Mouse (Mus musculus): ENCODE measurements around the gene Zfp462. TPM values are rescaled to one million over a fixed set of nuclear protein-coding genes. Genes with fewer than 3 reads are reported as not detected.
A peak's percentile ranks its signal among the peaks of the same experiment; 100 is the strongest.

Zfp462 gene
- polyA plus RNA-seq, 1 experiment from 2014 or later: 2.7 TPM

DNA sequence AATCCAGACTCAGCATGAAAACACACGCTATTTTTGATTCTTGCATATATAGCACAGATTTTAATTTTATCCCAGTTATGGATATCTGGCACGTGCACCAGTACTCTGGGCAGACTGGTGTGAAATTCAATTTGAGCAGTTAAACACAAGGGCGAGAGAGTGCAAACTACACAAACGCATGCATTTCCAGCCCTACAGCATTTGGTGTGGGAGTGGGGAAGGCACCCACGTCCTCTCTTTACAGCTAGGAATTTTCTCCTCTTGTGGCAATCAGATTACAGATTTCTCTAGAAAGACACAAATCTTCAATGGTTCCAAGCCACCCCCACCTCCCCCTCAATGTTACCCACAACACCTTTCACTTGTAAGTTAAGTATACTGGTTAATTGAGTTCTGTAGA, 114.1 kb downstream of the Zfp462 start:
- Histone ChIP-seq H3K4me3 (ENCODE audit: low read length) (no peak overlapping the region), H3K4me1 (replicated peaks; ENCODE audit: control insufficient read depth, insufficient read depth, low read length) (0 out of 2 replicates have a peak, but pooled peaks cover 3% of the 10 kb centered on the region), H3K4me2 (ENCODE audit: low read depth, low read length) (no peak overlapping the region), H3K27me3 (ENCODE audit: control insufficient read depth, insufficient read depth, low read depth, low read length) (no peaks in the 10 kb centered on the region), H3K9me3 (ENCODE audit: control insufficient read depth, low read length) (no peaks in the 10 kb centered on the region), H3K36me3 (ENCODE audit: control insufficient read depth, insufficient read depth, low read length) (peaks cover 8% of the 10 kb centered on the region; the same call in 1 of the 2 replicates), H3K27ac (ENCODE audit: low read length) (no peak overlapping the region), H3K9ac (ENCODE audit: low read length) (no peak overlapping the region)
- 88% methylated on average over 5 of the region's 5 CpGs for WGBS
- no peak for ATAC-seq (ENCODE audit: low read depth)

DNA sequence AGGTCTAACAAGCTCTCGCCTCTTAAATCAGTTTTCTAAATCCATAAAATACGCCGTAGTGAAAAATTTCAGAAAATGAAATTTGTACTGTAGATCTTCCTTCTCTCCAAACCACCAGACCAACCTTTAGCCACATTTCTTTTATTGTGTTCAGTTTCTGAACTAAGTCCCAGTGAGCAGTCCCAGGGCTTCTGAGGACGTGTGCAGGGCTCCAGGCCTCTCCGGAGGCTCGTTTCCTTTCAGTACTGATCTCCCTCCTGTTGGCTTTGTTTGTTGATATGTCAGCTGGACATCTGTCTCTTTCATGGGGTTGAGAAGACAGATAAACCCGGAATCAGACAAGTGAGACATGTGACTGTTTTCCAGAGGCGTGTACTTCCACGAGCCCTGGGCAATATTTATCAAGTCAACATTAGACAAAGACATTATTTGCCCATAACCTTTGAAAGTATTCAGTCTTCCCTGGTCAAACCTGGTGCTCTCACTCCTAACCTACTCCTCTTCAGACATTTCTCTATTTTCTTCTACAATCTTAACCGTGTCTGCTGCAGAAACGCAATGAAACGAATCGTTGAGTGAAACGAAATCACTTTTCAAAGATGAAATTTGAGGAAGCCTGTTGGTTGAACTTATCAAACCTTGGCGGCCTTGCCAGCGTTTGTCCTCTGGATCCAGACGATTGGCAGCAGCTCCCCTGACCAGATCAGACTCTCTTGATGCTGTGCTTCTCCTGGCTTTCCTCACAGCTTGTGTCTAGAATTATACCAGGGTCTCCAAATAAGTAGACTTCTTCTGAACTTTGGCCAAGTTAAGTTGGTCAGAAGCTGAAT, 121.7 kb downstream of the Zfp462 start:
- Histone ChIP-seq H3K36me3 (ENCODE audit: control insufficient read depth, insufficient read depth, low read length) (peaks cover 3% of the 10 kb centered on the region; the same call in 1 of the 2 replicates), H3K4me3 (ENCODE audit: low read length) (no peak overlapping the region), H3K9ac (ENCODE audit: low read length) (no peak overlapping the region), H3K9me3 (ENCODE audit: control insufficient read depth, low read length) (no peaks in the 10 kb centered on the region), H3K27me3 (ENCODE audit: control insufficient read depth, insufficient read depth, low read depth, low read length) (no peaks in the 10 kb centered on the region), H3K4me2 (ENCODE audit: low read depth, low read length) (no peak overlapping the region), H3K27ac (ENCODE audit: low read length) (no peak overlapping the region), H3K4me1 (replicated peaks; ENCODE audit: control insufficient read depth, insufficient read depth, low read length) (no peaks in the 10 kb centered on the region)
- no peak for ATAC-seq (ENCODE audit: low read depth)
- WGBS: 65% methylated on average over 17 of the region's 17 CpGs

- Histone ChIP-seq H3K4me3 (ENCODE audit: low read length) (no peak overlapping the region), H3K27me3 (ENCODE audit: control insufficient read depth, insufficient read depth, low read depth, low read length) (no peaks in the 10 kb centered on the region), H3K9ac (ENCODE audit: low read length) (no peak overlapping the region), H3K36me3 (ENCODE audit: control insufficient read depth, insufficient read depth, low read length) (peaks cover 3% of the 10 kb centered on the region), H3K27ac (ENCODE audit: low read length) (no peak overlapping the region), H3K4me1 (replicated peaks; ENCODE audit: control insufficient read depth, insufficient read depth, low read length) (no peaks in the 10 kb centered on the region; the same call in 1 of the 2 replicates), H3K4me2 (ENCODE audit: low read depth, low read length) (no peak overlapping the region), H3K9me3 (ENCODE audit: control insufficient read depth, low read length) (no peaks in the 10 kb centered on the region)
- WGBS: 91% methylated on average over 5 of the region's 5 CpGs
- no peak for ATAC-seq (ENCODE audit: low read depth)
Observed at GRCm38 (mm10) chr4:55071535-55071934, 126.7 kb downstream of the Zfp462 start.

DNA sequence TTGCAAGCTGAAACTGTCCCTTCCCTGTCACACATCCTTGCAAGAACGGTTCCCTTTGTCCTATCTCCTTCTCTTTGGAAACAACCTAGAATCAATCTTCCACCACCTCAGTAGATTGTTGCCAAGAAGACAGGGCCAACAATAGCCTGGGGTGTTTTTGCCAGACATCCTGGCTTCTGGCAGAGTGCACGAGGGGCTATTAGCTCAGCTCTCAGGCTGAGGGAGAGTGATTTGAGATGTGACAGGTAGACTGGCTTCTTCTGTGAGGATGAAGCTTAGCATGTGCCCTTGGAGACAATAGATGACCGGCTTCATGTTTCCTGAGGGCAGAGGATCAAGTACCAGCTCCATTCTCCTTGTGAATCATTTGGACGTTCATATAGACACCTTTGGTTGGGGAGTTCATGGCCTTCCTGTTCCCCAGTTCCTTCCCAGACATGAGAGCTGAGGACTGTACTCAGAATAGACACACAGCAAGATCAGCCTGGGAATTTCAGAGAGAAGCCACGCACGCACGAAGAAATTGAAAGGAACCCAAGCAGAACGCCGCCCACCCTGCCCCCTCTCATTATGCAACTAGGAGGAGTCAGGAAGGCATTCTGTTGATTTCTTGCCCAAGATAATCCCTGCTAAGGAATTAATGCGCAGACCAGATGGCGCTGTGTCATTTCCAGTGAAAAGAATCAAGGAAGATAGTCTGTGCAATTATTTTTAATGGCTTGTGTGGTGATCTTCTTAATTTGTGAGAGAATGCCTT, 132.5 kb downstream of the Zfp462 start:
- peak; percentile 72 for ATAC-seq (ENCODE audit: low read depth)
- peak overlapping the region; percentile 21 for H3K27ac ChIP-seq (ENCODE audit: low read length)
- H3K4me3 ChIP-seq (ENCODE audit: low read length): no peak overlapping the region
- H3K27me3 ChIP-seq (ENCODE audit: control insufficient read depth, insufficient read depth, low read depth, low read length): no peaks in the 10 kb centered on the region
- peaks cover 9% of the 10 kb centered on the region; the same call in 1 of the 2 replicates for H3K4me1 ChIP-seq (replicated peaks; ENCODE audit: control insufficient read depth, insufficient read depth, low read length)
- H3K9me3 ChIP-seq (ENCODE audit: control insufficient read depth, low read length): no peaks in the 10 kb centered on the region
- WGBS: 52% methylated on average over 11 of the region's 11 CpGs
- peaks cover 4% of the 10 kb centered on the region; the same call in 1 of the 2 replicates for H3K36me3 ChIP-seq (ENCODE audit: control insufficient read depth, insufficient read depth, low read length)
- no peak overlapping the region for H3K4me2 ChIP-seq (ENCODE audit: low read depth, low read length)
- H3K9ac ChIP-seq (ENCODE audit: low read length): no peak overlapping the region

GRCm38 (mm10) chr4:55077902-55078716, 133.3 kb downstream of the Zfp462 start:
- H3K9me3 ChIP-seq (ENCODE audit: control insufficient read depth, low read length): no peaks in the 10 kb centered on the region
- ATAC-seq (ENCODE audit: low read depth): peak; percentile 87
- H3K36me3 ChIP-seq (ENCODE audit: control insufficient read depth, insufficient read depth, low read length): peaks cover 4% of the 10 kb centered on the region; the same call in 1 of the 2 replicates
- H3K4me2 ChIP-seq (ENCODE audit: low read depth, low read length): no peak overlapping the region
- peak overlapping the region; percentile 47 for H3K27ac ChIP-seq (ENCODE audit: low read length)
- H3K4me1 ChIP-seq (replicated peaks; ENCODE audit: control insufficient read depth, insufficient read depth, low read length): peaks cover 9% of the 10 kb centered on the region; the same call in 1 of the 2 replicates
- no peak overlapping the region for H3K4me3 ChIP-seq (ENCODE audit: low read length)
- H3K9ac ChIP-seq (ENCODE audit: low read length): no peak overlapping the region
- H3K27me3 ChIP-seq (ENCODE audit: control insufficient read depth, insufficient read depth, low read depth, low read length): no peaks in the 10 kb centered on the region
- WGBS: 39% methylated on average over 16 of the region's 16 CpGs

DNA sequence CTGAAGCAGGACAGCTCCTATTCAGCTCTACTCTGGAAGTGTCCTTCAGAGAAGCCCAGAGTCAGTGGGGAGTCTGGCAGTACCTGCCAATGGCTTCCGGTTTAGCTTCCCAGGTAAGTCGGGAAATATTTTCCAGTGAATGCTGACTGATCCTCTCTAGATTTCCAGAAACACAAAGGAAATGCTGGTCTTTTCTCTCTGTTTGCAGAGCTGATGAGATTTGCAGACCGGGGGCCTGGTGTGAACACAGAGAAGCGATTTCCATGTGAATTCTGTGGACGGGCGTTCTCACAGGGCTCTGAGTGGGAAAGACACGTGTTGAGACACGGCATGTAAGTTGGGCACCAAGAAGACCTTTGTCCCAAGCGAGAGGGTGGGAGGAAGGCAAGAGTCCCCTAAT, 134.2 kb downstream of the Zfp462 start:
- Histone ChIP-seq H3K27me3 (ENCODE audit: control insufficient read depth, insufficient read depth, low read depth, low read length) (no peaks in the 10 kb centered on the region), H3K27ac (ENCODE audit: low read length) (no peak overlapping the region), H3K36me3 (ENCODE audit: control insufficient read depth, insufficient read depth, low read length) (peaks cover 4% of the 10 kb centered on the region; the same call in 1 of the 2 replicates), H3K9ac (ENCODE audit: low read length) (no peak overlapping the region), H3K4me3 (ENCODE audit: low read length) (no peak overlapping the region), H3K9me3 (ENCODE audit: control insufficient read depth, low read length) (no peaks in the 10 kb centered on the region), H3K4me2 (ENCODE audit: low read depth, low read length) (no peak overlapping the region), H3K4me1 (replicated peaks; ENCODE audit: control insufficient read depth, insufficient read depth, low read length) (peaks cover 14% of the 10 kb centered on the region)
- no peak for ATAC-seq (ENCODE audit: low read depth)
- 89% methylated on average over 9 of the region's 9 CpGs for WGBS

- H3K27ac ChIP-seq (ENCODE audit: low read length): peak overlapping the region; percentile 12; the same call in 1 of the 2 replicates
- H3K36me3 ChIP-seq (ENCODE audit: control insufficient read depth, insufficient read depth, low read length): peaks cover 4% of the 10 kb centered on the region; the same call in 1 of the 2 replicates
- H3K27me3 ChIP-seq (ENCODE audit: control insufficient read depth, insufficient read depth, low read depth, low read length): no peaks in the 10 kb centered on the region
- peak; percentile 76 for ATAC-seq (ENCODE audit: low read depth)
- no peak overlapping the region for H3K4me2 ChIP-seq (ENCODE audit: low read depth, low read length)
- H3K9ac ChIP-seq (ENCODE audit: low read length): no peak overlapping the region
- peaks cover 6% of the 10 kb centered on the region for H3K4me1 ChIP-seq (replicated peaks; ENCODE audit: control insufficient read depth, insufficient read depth, low read length)
- 49% methylated on average over 6 of the region's 6 CpGs for WGBS
- H3K4me3 ChIP-seq (ENCODE audit: low read length): no peak overlapping the region
- no peaks in the 10 kb centered on the region for H3K9me3 ChIP-seq (ENCODE audit: control insufficient read depth, low read length)
Observed at GRCm38 (mm10) chr4:55084080-55084688, 139.3 kb downstream of the Zfp462 start.

GRCm38 (mm10) chr4:55088153-55088552, 143.3 kb downstream of the Zfp462 start:
- H3K4me1 ChIP-seq (replicated peaks; ENCODE audit: control insufficient read depth, insufficient read depth, low read length): peaks cover 6% of the 10 kb centered on the region
- ATAC-seq (ENCODE audit: low read depth): no peak
- no peak overlapping the region for H3K4me2 ChIP-seq (ENCODE audit: low read depth, low read length)
- no peak overlapping the region for H3K4me3 ChIP-seq (ENCODE audit: low read length)
- no peaks in the 10 kb centered on the region for H3K9me3 ChIP-seq (ENCODE audit: control insufficient read depth, low read length)
- 80% methylated on average over 3 of the region's 3 CpGs for WGBS
- no peaks in the 10 kb centered on the region; the same call in 1 of the 2 replicates for H3K36me3 ChIP-seq (ENCODE audit: control insufficient read depth, insufficient read depth, low read length)
- H3K27me3 ChIP-seq (ENCODE audit: control insufficient read depth, insufficient read depth, low read depth, low read length): no peaks in the 10 kb centered on the region
- H3K9ac ChIP-seq (ENCODE audit: low read length): no peak overlapping the region
- H3K27ac ChIP-seq (ENCODE audit: low read length): no peak overlapping the region
